22 mouse cellular contexts compared by ENCODE assay signal in the genomic region with DNA sequence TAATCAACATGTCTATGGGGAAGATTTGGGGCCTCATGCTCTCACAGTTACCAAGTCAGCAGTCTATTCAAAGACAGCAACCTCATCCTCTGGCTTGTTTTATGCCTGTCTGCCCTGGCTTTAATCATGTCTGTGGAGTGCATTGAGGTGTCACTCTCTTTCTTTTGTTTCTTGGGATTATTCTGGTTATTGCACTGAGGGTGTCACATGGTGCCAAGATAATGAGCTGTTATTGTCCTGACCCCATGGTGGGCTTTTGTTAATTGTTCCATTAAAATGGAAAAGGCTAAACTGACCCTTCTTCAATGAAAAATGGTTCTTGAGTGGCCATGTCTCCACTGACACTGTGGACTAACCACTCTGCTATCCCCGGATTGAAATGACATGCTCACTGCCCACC. TPM values are rescaled to one million over a fixed set of nuclear protein-coding genes. Genes with fewer than 3 reads are reported as not detected.
A peak's percentile ranks its signal among the peaks of the same experiment; 100 is the strongest.
DNase-seq lines count a peak whose midpoint lies in the region; ATAC-seq lines count a peak whose summit lies in the region.
"Had no signal": no experiment of that assay in that cellular context is flagged by ENCODE, and none has a peak within 500 bp of the region (broad histone marks: within the 10 kb centered on the region; RNA-seq: fewer than 3 reads in every experiment).

No protein-coding gene starts in this region.

- H3K4me1 ChIP-seq in forebrain, embryonic 11.5 days (replicated peaks; ENCODE audit: control insufficient read depth, insufficient read depth, low read length) = no peaks in the 10 kb centered on the region
- H3K4me1 ChIP-seq in forebrain, embryonic 13.5 days = 0 out of 2 replicates have a peak, but pooled peaks cover 4% of the 10 kb centered on the region
- peaks cover 6% of the 10 kb centered on the region for H3K4me1 ChIP-seq in midbrain, embryonic 12.5 days
- H3K4me1 ChIP-seq in midbrain, embryonic 15.5 days = no peaks in the 10 kb centered on the region
- H3K4me1 ChIP-seq: embryonic facial prominence, embryonic 15.5 days; hindbrain, embryonic 15.5 days had no signal

- ATAC-seq in forebrain, embryonic 11.5 days (replicated peaks; ENCODE audit: low FRiP score) = peak; percentile 36
- ATAC-seq in forebrain, embryonic 13.5 days = no peak; the same call in 1 of the 2 replicates
- peak; percentile 74; the same call in 1 of the 2 replicates for ATAC-seq in midbrain, embryonic 12.5 days (ENCODE audit: low FRiP score, low read depth)
- no peak for ATAC-seq in midbrain, embryonic 15.5 days (replicated peaks)
- ATAC-seq: CD4-positive, CD25-positive, alpha-beta regulatory T cell, adult 4 months; inflammation-experienced regulatory T-cells, adult 6 months had no signal

- H3K27me3 ChIP-seq in forebrain, embryonic 11.5 days (ENCODE audit: control insufficient read depth, insufficient read depth, low read length) = no peaks in the 10 kb centered on the region
- no peaks in the 10 kb centered on the region for H3K27me3 ChIP-seq in forebrain, embryonic 13.5 days
- peaks cover 5% of the 10 kb centered on the region; the same call in 1 of the 2 replicates for H3K27me3 ChIP-seq in midbrain, embryonic 12.5 days
- H3K27me3 ChIP-seq in midbrain, embryonic 15.5 days (replicated peaks) = no peaks in the 10 kb centered on the region
- H3K27me3 ChIP-seq: embryonic facial prominence, embryonic 15.5 days; heart, embryonic 12.5 days; hindbrain, embryonic 15.5 days had no signal

- H3K9ac ChIP-seq in forebrain, embryonic 11.5 days (ENCODE audit: low read length) = no peak overlapping the region
- H3K9ac ChIP-seq in forebrain, embryonic 13.5 days = no peak overlapping the region
- no peak overlapping the region for H3K9ac ChIP-seq in midbrain, embryonic 12.5 days (replicated peaks)
- H3K9ac ChIP-seq in midbrain, embryonic 15.5 days = no peak overlapping the region
- H3K9ac ChIP-seq: embryonic facial prominence, embryonic 15.5 days; heart, embryonic 12.5 days; hindbrain, embryonic 15.5 days had no signal

- no peaks in the 10 kb centered on the region for H3K36me3 ChIP-seq in forebrain, embryonic 11.5 days (ENCODE audit: control insufficient read depth, insufficient read depth, low read length)
- H3K36me3 ChIP-seq in forebrain, embryonic 13.5 days (ENCODE audit: poor library complexity, severe bottlenecking) = no peaks in the 10 kb centered on the region
- H3K36me3 ChIP-seq in midbrain, embryonic 12.5 days = no peaks in the 10 kb centered on the region
- no peaks in the 10 kb centered on the region for H3K36me3 ChIP-seq in midbrain, embryonic 15.5 days (replicated peaks)
- H3K36me3 ChIP-seq: embryonic facial prominence, embryonic 15.5 days; forebrain, embryonic 10.5 days; G1E; heart, embryonic 12.5 days; hindbrain, embryonic 10.5 days; hindbrain, embryonic 15.5 days had no signal

- H3K27ac ChIP-seq in forebrain, embryonic 11.5 days (ENCODE audit: low read depth, low read length) = no peak overlapping the region
- no peak overlapping the region for H3K27ac ChIP-seq in forebrain, embryonic 13.5 days
- H3K27ac ChIP-seq in midbrain, embryonic 12.5 days (replicated peaks) = no peak overlapping the region
- H3K27ac ChIP-seq in midbrain, embryonic 15.5 days = no peak overlapping the region
- H3K27ac ChIP-seq: embryonic facial prominence, embryonic 15.5 days; forebrain, embryonic 10.5 days; gastrocnemius, adult 2 months; hindbrain, embryonic 10.5 days; hindbrain, embryonic 15.5 days had no signal

- 18% methylated on average over 1 of the region's 1 CpGs for WGBS in forebrain, embryonic 11.5 days
- 12% methylated on average over 1 of the region's 1 CpGs for WGBS in forebrain, embryonic 13.5 days
- 26% methylated on average over 1 of the region's 1 CpGs for WGBS in midbrain, embryonic 12.5 days
- 22% methylated on average over 1 of the region's 1 CpGs for WGBS in midbrain, embryonic 15.5 days

- no peak overlapping the region for H3K4me2 ChIP-seq in forebrain, embryonic 11.5 days (ENCODE audit: low read depth, low read length, severe bottlenecking)
- no peak overlapping the region for H3K4me2 ChIP-seq in forebrain, embryonic 13.5 days
- H3K4me2 ChIP-seq in midbrain, embryonic 12.5 days (replicated peaks) = no peak overlapping the region
- no peak overlapping the region for H3K4me2 ChIP-seq in midbrain, embryonic 15.5 days
- H3K4me2 ChIP-seq: embryonic facial prominence, embryonic 15.5 days; heart, embryonic 12.5 days; hindbrain, embryonic 15.5 days had no signal

- no peak for DNase-seq in forebrain, embryonic 11.5 days (ENCODE audit: low spot score)
- peak; percentile 22 for DNase-seq in embryo, embryonic 11 days
- no peak for DNase-seq in cerebellum, postnatal 10 days
- DNase-seq in ovary, postnatal 14 days (ENCODE audit: low spot score) = no peak
- DNase-seq: adrenal gland, postnatal 14 days; B cell, adult 2 months; cerebellum, adult 18-20 months; cerebellum, adult 9-11 months; gastrocnemius, adult 2 months; gastrocnemius, postnatal 25 days had no signal

- no peak overlapping the region for H3K4me3 ChIP-seq in forebrain, embryonic 11.5 days (ENCODE audit: low read depth, low read length)
- H3K4me3 ChIP-seq in forebrain, embryonic 13.5 days = no peak overlapping the region
- no peak overlapping the region for H3K4me3 ChIP-seq in midbrain, embryonic 12.5 days
- no peak overlapping the region for H3K4me3 ChIP-seq in midbrain, embryonic 15.5 days
- H3K4me3 ChIP-seq: embryonic facial prominence, embryonic 15.5 days; erythroblast, embryonic 14.5 days; forebrain, embryonic 10.5 days; gastrocnemius, adult 2 months; heart, embryonic 12.5 days; hindbrain, embryonic 10.5 days; hindbrain, embryonic 15.5 days had no signal

- no peaks in the 10 kb centered on the region for H3K9me3 ChIP-seq in forebrain, embryonic 11.5 days (ENCODE audit: control insufficient read depth, low read length)
- no peaks in the 10 kb centered on the region for H3K9me3 ChIP-seq in forebrain, embryonic 13.5 days (replicated peaks)
- no peaks in the 10 kb centered on the region for H3K9me3 ChIP-seq in midbrain, embryonic 12.5 days
- no peaks in the 10 kb centered on the region for H3K9me3 ChIP-seq in midbrain, embryonic 15.5 days
- H3K9me3 ChIP-seq: embryonic facial prominence, embryonic 15.5 days; forebrain, embryonic 10.5 days; heart, embryonic 12.5 days; hindbrain, embryonic 10.5 days; hindbrain, embryonic 15.5 days had no signal

RNA-seq across cellular contexts. Expression of a gene that starts 34.0 kb away (rescaled TPM):
- polyA plus RNA-seq in forebrain, embryonic 11.5 days (2014; fragmentation: Nextera tagmentation; extraction: Ambion mirVana) = 6.0 and 6.4 TPM in 2 replicates
- polyA plus RNA-seq in forebrain, embryonic 13.5 days (2015; fragmentation: Nextera tagmentation; extraction: Ambion mirVana) = 11.3 and 13.1 TPM in 2 replicates
- polyA plus RNA-seq in midbrain, embryonic 12.5 days (2016; fragmentation: Nextera tagmentation; extraction: Ambion mirVana) = 15.3 and 19.5 TPM in 2 replicates
- polyA plus RNA-seq in midbrain, embryonic 15.5 days (2015; fragmentation: Nextera tagmentation; extraction: Ambion mirVana) = 20.2 and 22.4 TPM in 2 replicates
- polyA plus RNA-seq: CD4-positive, CD25-positive, alpha-beta regulatory T cell, adult 4 months; erythroblast, embryonic 14.5 days; G1E; inflammation-experienced regulatory T-cells, adult 6 months had no signal

Comparison
In these comparisons a context has a peak if more than half of its experiments do, and no peak if none do; other contexts are left out.
1. ATAC-seq: peak in forebrain, embryonic 11.5 days (single experiment) and midbrain, embryonic 12.5 days (single experiment); none in forebrain, embryonic 13.5 days (single experiment) and midbrain, embryonic 15.5 days (single experiment).